In genomic region chr8:104509061-104510006, GRCm38 (mm10) we compare ENCODE assay signal across 8 mouse cellular contexts. TPM values are rescaled to one million over a fixed set of nuclear protein-coding genes. Genes with fewer than 3 reads are reported as not detected.
A peak's percentile ranks its signal among the peaks of the same experiment; 100 is the strongest.
DNase-seq lines count a peak whose midpoint lies in the region; ATAC-seq and TF ChIP-seq lines count a peak whose summit lies in the region.

Gene Terb1 (minus strand): TSS chr8:104509910.

- 3% methylated on average over 37 of the region's 64 CpGs for WGBS in embryonic facial prominence, embryonic 14.5 days
- WGBS in heart, embryonic 14.5 days = 2% methylated on average over 64 of the region's 64 CpGs
- WGBS in kidney, embryonic 16.5 days = 1% methylated on average over 60 of the region's 64 CpGs
- WGBS in liver, embryonic 16.5 days (ENCODE audit: insufficient replicate concordance) = 5% methylated on average over 64 of the region's 64 CpGs
- WGBS in neural tube, embryonic 13.5 days = 2% methylated on average over 64 of the region's 64 CpGs
- WGBS in stomach, postnatal 0 days = 2% methylated on average over 63 of the region's 64 CpGs

- 0 out of 2 replicates have a peak, but pooled peaks cover 5% of the 10 kb centered on the region for H3K9me3 ChIP-seq in embryonic facial prominence, embryonic 14.5 days (ENCODE audit: control insufficient read depth, low read length)
- no peaks in the 10 kb centered on the region for H3K9me3 ChIP-seq in heart, embryonic 14.5 days (ENCODE audit: control insufficient read depth, low read length)
- H3K9me3 ChIP-seq in kidney, embryonic 16.5 days (ENCODE audit: low read length) = no peaks in the 10 kb centered on the region
- no peaks in the 10 kb centered on the region for H3K9me3 ChIP-seq in liver, embryonic 16.5 days (replicated peaks; ENCODE audit: control insufficient read depth, low read length)
- H3K9me3 ChIP-seq in neural tube, embryonic 13.5 days = no peaks in the 10 kb centered on the region
- H3K9me3 ChIP-seq in stomach, postnatal 0 days (ENCODE audit: control insufficient read depth, low read length) = no peaks in the 10 kb centered on the region

- H3K4me3 ChIP-seq in layer of hippocampus, adult 2 months = peak within 1 kb of the TSS; percentile 57
- H3K4me3 ChIP-seq in embryonic facial prominence, embryonic 14.5 days (ENCODE audit: low read depth, low read length) = peak within 1 kb of the TSS; percentile 59
- peak within 1 kb of the TSS; percentile 55 to 70 for H3K4me3 ChIP-seq in heart, embryonic 14.5 days (ENCODE audit: control insufficient read depth in 1 of 2, insufficient read depth in 1 of 2, low read depth in 1 of 2, low read length in 2 of 2)
- peak within 1 kb of the TSS; percentile 66 for H3K4me3 ChIP-seq in kidney, embryonic 16.5 days (ENCODE audit: low read length)
- H3K4me3 ChIP-seq in liver, embryonic 16.5 days (ENCODE audit: low read depth, low read length) = peak within 1 kb of the TSS; percentile 58
- H3K4me3 ChIP-seq in neural tube, embryonic 13.5 days = peak within 1 kb of the TSS; percentile 55
- H3K4me3 ChIP-seq in stomach, postnatal 0 days (ENCODE audit: low read depth, low read length) = peak within 1 kb of the TSS; percentile 54

- DNase-seq in layer of hippocampus, adult 2 months (ENCODE audit: low spot score in 2 of 2) = peak; percentile 16 to 35
- DNase-seq in layer of hippocampus, adult 18-20 months (ENCODE audit: low spot score in 2 of 2) = no peak
- DNase-seq in embryonic facial prominence, embryonic 14.5 days (ENCODE audit: low spot score) = peak; percentile 30
- peak; percentile 75 for DNase-seq in stomach, postnatal 0 days (ENCODE audit: low spot score)

- TF ChIP-seq CTCF in layer of hippocampus, adult 2 months (conservative IDR thresholded peaks at IDR 0.05) = no peak
- peak; percentile 38 for TF ChIP-seq CTCF in stomach, postnatal 0 days (IDR thresholded peaks at IDR 0.05; ENCODE audit: low read depth)

- ATAC-seq in embryonic facial prominence, embryonic 14.5 days (ENCODE audit: low read depth) = peak; percentile 84
- peak; percentile 54; the same call in 1 of the 2 replicates for ATAC-seq in heart, embryonic 14.5 days (ENCODE audit: insufficient number of reproducible peaks, insufficient read depth, low FRiP score, low read depth)
- ATAC-seq in kidney, embryonic 16.5 days (ENCODE audit: low FRiP score, low TSS enrichment) = peak; percentile 94
- peak; percentile 54 for ATAC-seq in liver, embryonic 16.5 days (ENCODE audit: low read depth)
- ATAC-seq in neural tube, embryonic 13.5 days (ENCODE audit: low read depth) = peak; percentile 92
- ATAC-seq in stomach, postnatal 0 days (ENCODE audit: low FRiP score, low TSS enrichment) = peak; percentile 86

- H3K4me2 ChIP-seq in embryonic facial prominence, embryonic 14.5 days (ENCODE audit: low read depth, low read length) = peak within 1 kb of the TSS; percentile 99
- H3K4me2 ChIP-seq in heart, embryonic 14.5 days (ENCODE audit: low read length) = peak within 1 kb of the TSS; percentile 89
- peak within 1 kb of the TSS; percentile 100 for H3K4me2 ChIP-seq in kidney, embryonic 16.5 days (replicated peaks; ENCODE audit: low read depth, low read length)
- H3K4me2 ChIP-seq in liver, embryonic 16.5 days (ENCODE audit: low read depth, low read length) = peak within 1 kb of the TSS; percentile 83
- peak within 1 kb of the TSS; percentile 96 for H3K4me2 ChIP-seq in neural tube, embryonic 13.5 days
- peak within 1 kb of the TSS; percentile 98 for H3K4me2 ChIP-seq in stomach, postnatal 0 days (replicated peaks; ENCODE audit: low read depth)

- no peaks in the 10 kb centered on the region for H3K4me1 ChIP-seq in embryonic facial prominence, embryonic 14.5 days (ENCODE audit: control insufficient read depth, insufficient read depth, low read length)
- H3K4me1 ChIP-seq in heart, embryonic 14.5 days (ENCODE audit: control insufficient read depth in 2 of 2, insufficient read depth in 2 of 2, low read length in 2 of 2) = peaks cover 3% of the 10 kb centered on the region in 2 experiments; a peak in 2 of 4 replicates
- peaks cover 11% of the 10 kb centered on the region for H3K4me1 ChIP-seq in kidney, embryonic 16.5 days (ENCODE audit: insufficient read depth, low read length)
- H3K4me1 ChIP-seq in liver, embryonic 16.5 days (ENCODE audit: control insufficient read depth, low read depth, low read length) = peaks cover 5% of the 10 kb centered on the region
- H3K4me1 ChIP-seq in neural tube, embryonic 13.5 days (replicated peaks) = peaks cover 14% of the 10 kb centered on the region
- no peaks in the 10 kb centered on the region for H3K4me1 ChIP-seq in stomach, postnatal 0 days (replicated peaks; ENCODE audit: control insufficient read depth, insufficient read depth)

- H3K27me3 ChIP-seq in embryonic facial prominence, embryonic 14.5 days (replicated peaks; ENCODE audit: control insufficient read depth, insufficient read depth, low read length) = no peaks in the 10 kb centered on the region
- H3K27me3 ChIP-seq in heart, embryonic 14.5 days (ENCODE audit: control insufficient read depth, insufficient read depth, low read length) = no peaks in the 10 kb centered on the region
- H3K27me3 ChIP-seq in kidney, embryonic 16.5 days (ENCODE audit: insufficient read depth, low read length) = no peaks in the 10 kb centered on the region
- H3K27me3 ChIP-seq in liver, embryonic 16.5 days (ENCODE audit: control insufficient read depth, insufficient read depth, low read depth, low read length) = no peaks in the 10 kb centered on the region
- no peaks in the 10 kb centered on the region for H3K27me3 ChIP-seq in neural tube, embryonic 13.5 days
- no peaks in the 10 kb centered on the region for H3K27me3 ChIP-seq in stomach, postnatal 0 days (ENCODE audit: control insufficient read depth, insufficient read depth, low read length)

- H3K36me3 ChIP-seq in embryonic facial prominence, embryonic 14.5 days (ENCODE audit: control insufficient read depth, insufficient read depth, low read length) = peaks cover 17% of the 10 kb centered on the region
- H3K36me3 ChIP-seq in heart, embryonic 14.5 days (ENCODE audit: control insufficient read depth, insufficient read depth, low read length) = peaks cover 31% of the 10 kb centered on the region
- peaks cover 9% of the 10 kb centered on the region for H3K36me3 ChIP-seq in kidney, embryonic 16.5 days (ENCODE audit: insufficient read depth, low read length)
- no peaks in the 10 kb centered on the region for H3K36me3 ChIP-seq in liver, embryonic 16.5 days (ENCODE audit: control insufficient read depth, insufficient read depth)
- peaks cover 16% of the 10 kb centered on the region for H3K36me3 ChIP-seq in neural tube, embryonic 13.5 days
- peaks cover 6% of the 10 kb centered on the region; the same call in 1 of the 2 replicates for H3K36me3 ChIP-seq in stomach, postnatal 0 days (ENCODE audit: control insufficient read depth, insufficient read depth, low read length)

- peak within 1 kb of the TSS; percentile 75 for H3K9ac ChIP-seq in embryonic facial prominence, embryonic 14.5 days (ENCODE audit: low read depth, low read length)
- peak within 1 kb of the TSS; percentile 72 for H3K9ac ChIP-seq in heart, embryonic 14.5 days (ENCODE audit: low read length)
- H3K9ac ChIP-seq in kidney, embryonic 16.5 days (replicated peaks; ENCODE audit: low read length) = peak within 1 kb of the TSS; percentile 82
- peak within 1 kb of the TSS; percentile 55 for H3K9ac ChIP-seq in liver, embryonic 16.5 days (ENCODE audit: low read depth, low read length)
- peak within 1 kb of the TSS; percentile 80 for H3K9ac ChIP-seq in neural tube, embryonic 13.5 days
- H3K9ac ChIP-seq in stomach, postnatal 0 days (ENCODE audit: low read length) = peak within 1 kb of the TSS; percentile 72

- no peak for TF ChIP-seq EP300 in stomach, postnatal 0 days (optimal IDR thresholded peaks at IDR 0.05)

- H3K27ac ChIP-seq in layer of hippocampus, adult 2 months = peak within 1 kb of the TSS; percentile 81
- peak within 1 kb of the TSS; percentile 28; the same call in 1 of the 2 replicates for H3K27ac ChIP-seq in embryonic facial prominence, embryonic 14.5 days (replicated peaks; ENCODE audit: low read depth, low read length)
- peak within 1 kb of the TSS in 1 of 2 experiments; percentile 11; a peak in 1 of 4 replicates for H3K27ac ChIP-seq in heart, embryonic 14.5 days (replicated peaks in 1 of 2; ENCODE audit: control insufficient read depth in 1 of 2, insufficient read depth in 1 of 2, low read depth in 2 of 2, low read length in 2 of 2)
- H3K27ac ChIP-seq in kidney, embryonic 16.5 days (ENCODE audit: low read length) = peak within 1 kb of the TSS; percentile 69; the same call in 1 of the 2 replicates
- H3K27ac ChIP-seq in liver, embryonic 16.5 days (ENCODE audit: low read length) = no peak within 1 kb of the TSS
- H3K27ac ChIP-seq in neural tube, embryonic 13.5 days (replicated peaks) = no peak within 1 kb of the TSS
- H3K27ac ChIP-seq in stomach, postnatal 0 days (replicated peaks) = peak within 1 kb of the TSS; percentile 13; the same call in 1 of the 2 replicates

RNA-seq across cellular contexts. Expression of gene Terb1, which starts in this region (rescaled TPM):
- 1 to 10 TPM in 1 of 2 experiments, under 1 TPM in 1; 0.76 to 1.0 TPM for total RNA-seq in layer of hippocampus, adult 2 months (2021)
- total RNA-seq in layer of hippocampus, adult 18-20 months (2021) = under 1 TPM; 0.66 to 0.74 TPM
- 0.53 and 0.62 TPM in 2 replicates for polyA plus RNA-seq in embryonic facial prominence, embryonic 14.5 days (2014; fragmentation: Nextera tagmentation; extraction: Ambion mirVana)
- polyA plus RNA-seq in heart, embryonic 14.5 days (2014; fragmentation: Nextera tagmentation; extraction: Ambion mirVana) = 0.18 TPM in 1 of 2 replicates, not detected in the other
- polyA plus RNA-seq in kidney, embryonic 16.5 days (2015; fragmentation: Nextera tagmentation; extraction: Ambion mirVana) = 0.36 and 0.44 TPM in 2 replicates
- 0.02 and 0.08 TPM in 2 replicates for polyA plus RNA-seq in liver, embryonic 16.5 days (2015; fragmentation: Nextera tagmentation; extraction: Ambion mirVana)
- 0.18 and 0.21 TPM in 2 replicates for polyA plus RNA-seq in neural tube, embryonic 13.5 days (2015; fragmentation: Nextera tagmentation; extraction: Ambion mirVana)
- polyA plus RNA-seq in stomach, postnatal 0 days (2015; fragmentation: Nextera tagmentation; extraction: Ambion mirVana) = 0.18 and 0.33 TPM in 2 replicates

Comparison
In these comparisons a context has a peak if more than half of its experiments do, and no peak if none do; other contexts are left out.
1. DNase-seq: peak in layer of hippocampus, adult 2 months (2 of 2); none in layer of hippocampus, adult 18-20 months (0 of 2).
2. Peak in DNase-seq, ATAC-seq, H3K4me3 ChIP-seq, H3K27ac ChIP-seq, H3K9ac ChIP-seq and H3K4me2 ChIP-seq in embryonic facial prominence, embryonic 14.5 days; RNA of the gene not detected or under 1 TPM.
3. Peak in ATAC-seq, H3K4me3 ChIP-seq, H3K9ac ChIP-seq and H3K4me2 ChIP-seq in heart, embryonic 14.5 days; RNA of the gene not detected or under 1 TPM.
4. Peak in ATAC-seq, H3K4me3 ChIP-seq, H3K27ac ChIP-seq, H3K9ac ChIP-seq and H3K4me2 ChIP-seq in kidney, embryonic 16.5 days; RNA of the gene not detected or under 1 TPM.
5. Peak in ATAC-seq, H3K4me3 ChIP-seq, H3K9ac ChIP-seq and H3K4me2 ChIP-seq in liver, embryonic 16.5 days; RNA of the gene not detected or under 1 TPM.
6. Peak in ATAC-seq, H3K4me3 ChIP-seq, H3K9ac ChIP-seq and H3K4me2 ChIP-seq in neural tube, embryonic 13.5 days; RNA of the gene not detected or under 1 TPM.
7. Peak in DNase-seq, ATAC-seq, H3K4me3 ChIP-seq, H3K27ac ChIP-seq, H3K9ac ChIP-seq and H3K4me2 ChIP-seq in stomach, postnatal 0 days; RNA of the gene not detected or under 1 TPM.
8. Peak in every context shown above with its lines, with median percentiles within 50 percentile points of each other: H3K4me3 ChIP-seq, ATAC-seq, H3K4me2 ChIP-seq and H3K9ac ChIP-seq.